Mouse (Mus musculus) midbrain, embryonic 11.5 days (tissue): ENCODE data around the gene Stk19. TPM values are rescaled to one million over a fixed set of nuclear protein-coding genes. Genes with fewer than 3 reads are reported as not detected.
"Not testable (repeated sequence)": the region's sequence is repeated elsewhere in the genome, so short reads cannot be mapped to it uniquely, and the experiment has no call there.

Source experiments
- ATAC-seq: fragments of 200-750 bp; cut with Nextera tagmentation; 2 replicates; pipeline ENCODE4 v1.8.0; 2017; ENCODE audit warnings: moderate TSS enrichment, moderate library complexity; ENCODE audit not compliant: low FRiP score
- DNase-seq: peaks from one replicate; pipeline ENCODE4 v3.0.0; 2015; ENCODE audit warnings: low spot score; ENCODE audit errors: missing footprints
- H3K27ac ChIP-seq: fragments of 300-500 bp; sonication (generic); 2 replicates; pipeline ENCODE4 v1.5.1; 2014; ENCODE audit warnings: low read depth, low read length
- H3K27me3 ChIP-seq: fragments of 300-500 bp; sonication (generic); 2 replicates; pipeline ENCODE4 v1.6.1; 2014; ENCODE audit warnings: mild to moderate bottlenecking, low read length, moderate library complexity, mixed read lengths; ENCODE audit not compliant: control insufficient read depth, insufficient read depth
- H3K36me3 ChIP-seq: fragments of 300-500 bp; sonication (generic); 2 replicates; pipeline ENCODE4 v1.6.1; 2014; ENCODE audit warnings: mild to moderate bottlenecking, low read length, moderate library complexity, mixed read lengths; ENCODE audit not compliant: control insufficient read depth, insufficient read depth
- H3K4me1 ChIP-seq: fragments of 300-500 bp; sonication (generic); 2 replicates; pipeline ENCODE4 v1.6.1; 2014; ENCODE audit warnings: low read length; ENCODE audit not compliant: control insufficient read depth, insufficient read depth
- H3K4me2 ChIP-seq: fragments of 300-500 bp; sonication (generic); 2 replicates; pipeline ENCODE4 v1.6.1; 2014; ENCODE audit warnings: mild to moderate bottlenecking, moderate library complexity
- H3K4me3 ChIP-seq: fragments of 300-500 bp; sonication (generic); 2 replicates; pipeline ENCODE4 v1.5.1; 2014; ENCODE audit warnings: low read depth, low read length
- H3K9ac ChIP-seq: fragments of 300-500 bp; sonication (generic); 2 replicates; pipeline ENCODE4 v1.6.1; 2014; ENCODE audit warnings: low read length
- H3K9me3 ChIP-seq: fragments of 300-500 bp; sonication (generic); 2 replicates; pipeline ENCODE4 v1.6.1; 2016; ENCODE audit warnings: low read length; ENCODE audit not compliant: control insufficient read depth
- WGBS: fragments of 180-500 bp; shearing (Covaris S2); extraction: QIAGEN DNeasy Blood & Tissue Kit; methylation state at CpG from one replicate; pipeline ENCODE4 v1.1.7; 2014; 5-methylcytosine and 5-hydroxymethylcytosine counted together
- polyA plus RNA-seq: library from polyadenylated mRNA; unstranded; fragments of >200 nt; fragmentation: Nextera tagmentation; extraction: Ambion mirVana; gene quantifications from 2 replicates; pipeline ENCODE4 v1.2.1, GENCODE M21; 2014

Stk19 gene
- polyA plus RNA-seq, 1 experiment from 2014 or later = 21.5 TPM

- WGBS = 83% methylated on average over 1 of the region's 1 CpGs
These were observed 6.0 kb downstream of the Stk19 start for GRCm38 (mm10) chr17:34830776-34831175.

GRCm38 (mm10) chr17:34814818-34815370 is 21.9 kb downstream of the Stk19 start:
- Histone ChIP-seq H3K4me3 (no peak overlapping the region), H3K9me3 (no peaks in the 10 kb centered on the region), H3K4me2 (no peak overlapping the region), H3K27me3 (no peaks in the 10 kb centered on the region), H3K9ac (no peak overlapping the region), H3K36me3 (no peaks in the 10 kb centered on the region), H3K4me1 (no peaks in the 10 kb centered on the region), H3K27ac (no peak overlapping the region)
- 78% methylated on average over 7 of the region's 7 CpGs for WGBS
- DNase-seq (no peak), ATAC-seq (no peak)

More at GRCm38 (mm10) chr17:34830776-34831175, 6.0 kb downstream of the Stk19 start:
- not testable (repeated sequence) for H3K4me3 ChIP-seq, H3K9me3 ChIP-seq, ATAC-seq, H3K36me3 ChIP-seq, H3K4me2 ChIP-seq, H3K4me1 ChIP-seq, DNase-seq, H3K27me3 ChIP-seq, H3K27ac ChIP-seq, H3K9ac ChIP-seq

GRCm38 (mm10) chr17:34813747-34814146 is 23.0 kb downstream of the Stk19 start:
- H3K4me1 ChIP-seq, H3K9me3 ChIP-seq, H3K27ac ChIP-seq, ATAC-seq, H3K4me3 ChIP-seq, H3K36me3 ChIP-seq, H3K9ac ChIP-seq, H3K4me2 ChIP-seq, H3K27me3 ChIP-seq: not testable (repeated sequence)
- 64% methylated on average over 12 of the region's 12 CpGs for WGBS
- peak; percentile 87 for DNase-seq

- no peaks in the 10 kb centered on the region for H3K4me1 ChIP-seq
- 70% methylated on average over 15 of the region's 15 CpGs for WGBS
- DNase-seq (no peak), ATAC-seq (no peak)
- no peak overlapping the region for H3K4me3 ChIP-seq
- H3K4me2 ChIP-seq = no peak overlapping the region
- no peaks in the 10 kb centered on the region for H3K36me3 ChIP-seq
- H3K9ac ChIP-seq = no peak overlapping the region
- no peaks in the 10 kb centered on the region for H3K9me3 ChIP-seq
- no peak overlapping the region for H3K27ac ChIP-seq
- no peaks in the 10 kb centered on the region for H3K27me3 ChIP-seq
These were observed 25.5 kb downstream of the Stk19 start for GRCm38 (mm10) chr17:34811275-34811674.

GRCm38 (mm10) chr17:34810811-34811210 is 25.9 kb downstream of the Stk19 start:
- DNase-seq, H3K4me2 ChIP-seq, H3K27ac ChIP-seq, H3K9me3 ChIP-seq, ATAC-seq, H3K27me3 ChIP-seq, H3K4me1 ChIP-seq, H3K9ac ChIP-seq, H3K36me3 ChIP-seq, H3K4me3 ChIP-seq: not testable (repeated sequence)
- 75% methylated on average over 7 of the region's 8 CpGs for WGBS

DNA sequence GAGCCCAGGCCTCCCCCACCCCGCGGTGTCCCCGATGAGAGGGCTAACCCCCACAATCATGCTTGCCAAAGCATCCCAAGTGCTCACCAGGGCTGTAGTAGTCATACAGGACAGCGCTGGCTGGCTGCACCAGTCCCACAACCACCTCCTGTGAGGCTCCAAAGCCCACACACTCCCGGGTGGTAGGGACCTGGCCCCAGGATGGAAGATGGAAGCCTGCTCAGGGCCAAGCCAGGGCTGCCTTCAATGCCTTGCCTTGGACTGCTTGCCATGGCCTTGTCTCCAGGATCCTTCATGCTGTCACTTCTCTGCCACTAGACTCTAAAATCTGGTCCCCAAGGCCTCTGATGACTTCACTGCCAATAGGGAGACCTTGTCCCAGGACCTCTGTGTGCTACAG is 26.3 kb downstream of the Stk19 start:
- WGBS = 84% methylated on average over 5 of the region's 5 CpGs
- not testable (repeated sequence) for ATAC-seq, H3K4me1 ChIP-seq, H3K27ac ChIP-seq, H3K27me3 ChIP-seq, H3K4me3 ChIP-seq, H3K4me2 ChIP-seq, DNase-seq, H3K36me3 ChIP-seq, H3K9me3 ChIP-seq, H3K9ac ChIP-seq

GRCm38 (mm10) chr17:34808599-34809205 is 28.0 kb downstream of the Stk19 start:
- H3K27ac ChIP-seq = no peak overlapping the region
- no peak overlapping the region for H3K4me3 ChIP-seq
- DNase-seq (no peak), ATAC-seq (no peak)
- no peaks in the 10 kb centered on the region for H3K4me1 ChIP-seq
- H3K4me2 ChIP-seq = no peak overlapping the region
- no peaks in the 10 kb centered on the region for H3K27me3 ChIP-seq
- H3K9ac ChIP-seq = no peak overlapping the region
- 86% methylated on average over 6 of the region's 6 CpGs for WGBS
- peaks cover 2% of the 10 kb centered on the region; the same call in 1 of the 2 replicates for H3K9me3 ChIP-seq
- H3K36me3 ChIP-seq = no peaks in the 10 kb centered on the region

- DNase-seq = no peak
- H3K36me3 ChIP-seq = no peaks in the 10 kb centered on the region
- H3K9ac ChIP-seq = no peak overlapping the region
- ATAC-seq = no peak
- H3K4me2 ChIP-seq = no peak overlapping the region
- WGBS = 66% methylated on average over 3 of the region's 3 CpGs
- peaks cover 2% of the 10 kb centered on the region; the same call in 1 of the 2 replicates for H3K9me3 ChIP-seq
- H3K27me3 ChIP-seq = no peaks in the 10 kb centered on the region
- H3K27ac ChIP-seq = no peak overlapping the region
- no peak overlapping the region for H3K4me3 ChIP-seq
- no peaks in the 10 kb centered on the region for H3K4me1 ChIP-seq
These were observed 29.6 kb downstream of the Stk19 start for GRCm38 (mm10) chr17:34807176-34807575.

DNA sequence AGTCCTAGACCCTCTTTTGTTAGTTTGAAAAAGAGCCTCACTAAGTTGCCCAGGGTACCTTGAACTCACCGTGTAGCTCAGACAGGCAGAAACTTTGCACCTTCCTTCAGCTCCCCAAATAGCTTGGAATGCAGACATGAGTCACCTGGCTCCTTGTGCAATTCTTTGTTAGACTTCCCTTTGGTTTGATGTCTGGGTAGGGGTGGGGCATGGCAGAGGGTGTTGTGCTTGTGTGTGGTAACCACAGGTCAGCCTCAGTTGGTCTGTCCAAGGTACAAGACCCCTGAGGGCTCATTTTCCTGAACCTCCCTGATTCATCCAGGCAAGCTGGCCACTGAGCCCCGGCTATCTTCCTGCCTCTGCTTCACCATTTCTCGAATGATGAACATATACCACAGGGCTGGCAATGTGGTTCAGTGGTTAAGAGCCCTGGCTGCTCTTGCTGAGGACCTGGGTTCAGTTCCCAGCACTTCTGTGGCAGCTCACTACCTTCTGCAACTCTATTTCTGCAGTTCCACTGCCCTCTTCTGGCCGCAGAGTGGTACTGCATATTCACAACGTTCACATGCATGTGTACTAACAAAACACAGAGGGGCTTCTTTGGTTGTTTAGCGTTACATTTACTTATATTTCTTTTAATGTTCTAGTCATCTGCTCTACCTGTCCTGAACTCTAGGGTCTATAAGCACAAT is 31.7 kb downstream of the Stk19 start:
- Histone ChIP-seq H3K4me3 (no peak overlapping the region), H3K9ac (no peak overlapping the region), H3K9me3 (peaks cover 2% of the 10 kb centered on the region; the same call in 1 of the 2 replicates), H3K36me3 (no peaks in the 10 kb centered on the region), H3K27ac (no peak overlapping the region), H3K4me1 (no peaks in the 10 kb centered on the region), H3K27me3 (no peaks in the 10 kb centered on the region), H3K4me2 (no peak overlapping the region)
- DNase-seq (no peak), ATAC-seq (no peak)
- 72% methylated on average over 6 of the region's 6 CpGs for WGBS
